Mouse (Mus musculus): ENCODE results near the gene Il31. TPM values are rescaled to one million over a fixed set of nuclear protein-coding genes. Genes with fewer than 3 reads are reported as not detected.

Il31 gene
- polyA plus RNA-seq, 1 experiment: not detected

GRCm38 (mm10) chr5:123524393-123524750 is 35.1 kb upstream of the Il31 start:
- Histone ChIP-seq H3K27me3 (ENCODE audit: control insufficient read depth, insufficient read depth, low read length) (no peaks in the 10 kb centered on the region), H3K27ac (ENCODE audit: control insufficient read depth, insufficient read depth, low read length) (no peak overlapping the region), H3K36me3 (ENCODE audit: control insufficient read depth, insufficient read depth, low read length) (no peaks in the 10 kb centered on the region; the same call in 1 of the 2 replicates), H3K4me1 (replicated peaks; ENCODE audit: control insufficient read depth, insufficient read depth, low read length) (peaks cover 13% of the 10 kb centered on the region), H3K4me3 (ENCODE audit: control insufficient read depth, insufficient read depth, low read length) (peak overlapping the region; percentile 67)
- DNase-seq: no peak
- WGBS: under 1% methylated on average over 27 of the region's 27 CpGs
- TF ChIP-seq POLR2A (IDR thresholded peaks at IDR 0.05; ENCODE audit: control insufficient read depth, extremely low read depth, insufficient read depth, low read length, poor library complexity) (no peak), CTCF (IDR thresholded peaks at IDR 0.05; ENCODE audit: borderline replicate concordance, control insufficient read depth, extremely low read depth, insufficient read depth, low read length, poor library complexity) (no peak)

GRCm38 (mm10) chr5:123523692-123524392 is 34.6 kb upstream of the Il31 start, which contains the start of gene Diablo:
TSS of gene Diablo (minus strand) at chr5:123524176.
- under 1% methylated on average over 82 of the region's 82 CpGs for WGBS
- TF ChIP-seq POLR2A (IDR thresholded peaks at IDR 0.05; ENCODE audit: control insufficient read depth, extremely low read depth, insufficient read depth, low read length, poor library complexity): peak; percentile 95
- 0 out of 2 replicates have a peak, but pooled peaks have one; percentile 32 for TF ChIP-seq CTCF (IDR thresholded peaks at IDR 0.05; ENCODE audit: borderline replicate concordance, control insufficient read depth, extremely low read depth, insufficient read depth, low read length, poor library complexity)
- no peaks in the 10 kb centered on the region; the same call in 1 of the 2 replicates for H3K36me3 ChIP-seq (ENCODE audit: control insufficient read depth, insufficient read depth, low read length)
- peak; percentile 99 for DNase-seq
- H3K27me3 ChIP-seq (ENCODE audit: control insufficient read depth, insufficient read depth, low read length): no peaks in the 10 kb centered on the region
- peaks cover 13% of the 10 kb centered on the region for H3K4me1 ChIP-seq (replicated peaks; ENCODE audit: control insufficient read depth, insufficient read depth, low read length)
- H3K4me3 ChIP-seq (ENCODE audit: control insufficient read depth, insufficient read depth, low read length): peak within 1 kb of the TSS; percentile 74
- no peak within 1 kb of the TSS for H3K27ac ChIP-seq (ENCODE audit: control insufficient read depth, insufficient read depth, low read length)

GRCm38 (mm10) chr5:123522166-123522565 is 32.9 kb upstream of the Il31 start:
- no peak for DNase-seq
- TF ChIP-seq POLR2A (IDR thresholded peaks at IDR 0.05; ENCODE audit: control insufficient read depth, extremely low read depth, insufficient read depth, low read length, poor library complexity): no peak
- 87% methylated on average over 1 of the region's 1 CpGs for WGBS
- Histone ChIP-seq H3K27me3 (ENCODE audit: control insufficient read depth, insufficient read depth, low read length) (no peaks in the 10 kb centered on the region), H3K4me3 (ENCODE audit: control insufficient read depth, insufficient read depth, low read length) (no peak overlapping the region), H3K4me1 (replicated peaks; ENCODE audit: control insufficient read depth, insufficient read depth, low read length) (peaks cover 13% of the 10 kb centered on the region), H3K27ac (ENCODE audit: control insufficient read depth, insufficient read depth, low read length) (no peak overlapping the region), H3K36me3 (ENCODE audit: control insufficient read depth, insufficient read depth, low read length) (peaks cover 13% of the 10 kb centered on the region)

GRCm38 (mm10) chr5:123521621-123522020 is 32.3 kb upstream of the Il31 start:
- Histone ChIP-seq H3K27ac (ENCODE audit: control insufficient read depth, insufficient read depth, low read length) (no peak overlapping the region), H3K27me3 (ENCODE audit: control insufficient read depth, insufficient read depth, low read length) (no peaks in the 10 kb centered on the region), H3K36me3 (ENCODE audit: control insufficient read depth, insufficient read depth, low read length) (peaks cover 19% of the 10 kb centered on the region), H3K4me1 (replicated peaks; ENCODE audit: control insufficient read depth, insufficient read depth, low read length) (peaks cover 13% of the 10 kb centered on the region), H3K4me3 (ENCODE audit: control insufficient read depth, insufficient read depth, low read length) (no peak overlapping the region)
- TF ChIP-seq POLR2A (IDR thresholded peaks at IDR 0.05; ENCODE audit: control insufficient read depth, extremely low read depth, insufficient read depth, low read length, poor library complexity): no peak
- TF ChIP-seq CTCF (IDR thresholded peaks at IDR 0.05; ENCODE audit: borderline replicate concordance, control insufficient read depth, extremely low read depth, insufficient read depth, low read length, poor library complexity): no peak
- WGBS: 100% methylated on average over 1 of the region's 1 CpGs
- DNase-seq: no peak

- H3K4me1 ChIP-seq (replicated peaks; ENCODE audit: control insufficient read depth, insufficient read depth, low read length): peaks cover 13% of the 10 kb centered on the region
- H3K27me3 ChIP-seq (ENCODE audit: control insufficient read depth, insufficient read depth, low read length): no peaks in the 10 kb centered on the region
- H3K27ac ChIP-seq (ENCODE audit: control insufficient read depth, insufficient read depth, low read length): no peak overlapping the region
- H3K4me3 ChIP-seq (ENCODE audit: control insufficient read depth, insufficient read depth, low read length): no peak overlapping the region
- WGBS: 94% methylated on average over 9 of the region's 9 CpGs
- H3K36me3 ChIP-seq (ENCODE audit: control insufficient read depth, insufficient read depth, low read length): peaks cover 20% of the 10 kb centered on the region
- no peak for DNase-seq
- TF ChIP-seq CTCF (IDR thresholded peaks at IDR 0.05; ENCODE audit: borderline replicate concordance, control insufficient read depth, extremely low read depth, insufficient read depth, low read length, poor library complexity) (no peak), POLR2A (IDR thresholded peaks at IDR 0.05; ENCODE audit: control insufficient read depth, extremely low read depth, insufficient read depth, low read length, poor library complexity) (no peak)
Observed at GRCm38 (mm10) chr5:123520666-123521065, 31.4 kb upstream of the Il31 start.

- H3K27ac ChIP-seq (ENCODE audit: control insufficient read depth, insufficient read depth, low read length): no peak overlapping the region
- TF ChIP-seq CTCF (IDR thresholded peaks at IDR 0.05; ENCODE audit: borderline replicate concordance, control insufficient read depth, extremely low read depth, insufficient read depth, low read length, poor library complexity) (no peak), POLR2A (IDR thresholded peaks at IDR 0.05; ENCODE audit: control insufficient read depth, extremely low read depth, insufficient read depth, low read length, poor library complexity) (no peak)
- H3K4me1 ChIP-seq (replicated peaks; ENCODE audit: control insufficient read depth, insufficient read depth, low read length): no peaks in the 10 kb centered on the region
- no peak overlapping the region for H3K4me3 ChIP-seq (ENCODE audit: control insufficient read depth, insufficient read depth, low read length)
- DNase-seq: no peak
- H3K36me3 ChIP-seq (ENCODE audit: control insufficient read depth, insufficient read depth, low read length): peaks cover 20% of the 10 kb centered on the region
- H3K27me3 ChIP-seq (ENCODE audit: control insufficient read depth, insufficient read depth, low read length): no peaks in the 10 kb centered on the region; the same call in 1 of the 2 replicates
- 97% methylated on average over 5 of the region's 5 CpGs for WGBS
Observed at GRCm38 (mm10) chr5:123514871-123515270, 25.6 kb upstream of the Il31 start.
